Mouse (Mus musculus) CH12.LX (cell line): ENCODE measurements around the gene Has3.

ENCODE experiments used
- CTCF ChIP-seq, 2 experiments: IDR thresholded peaks in 1 of 2; conservative IDR thresholded peaks in 1 of 2; 2 replicates each; pipeline ENCODE4 v1.5.1; 2011 to 2012; ENCODE audit warnings: low read depth in 2 of 2, low read length in 2 of 2, improper control_type of control experiment in 1 of 2, inconsistent platforms in 1 of 2, mild to moderate bottlenecking in 1 of 2, moderate library complexity in 1 of 2
- EP300 ChIP-seq: IDR thresholded peaks from 2 replicates; pipeline ENCODE4 v1.6.1; 2011; ENCODE audit warnings: low read length, improper control_type of control experiment
- KAT2A ChIP-seq: IDR thresholded peaks from 2 replicates; pipeline ENCODE4 v1.6.1; 2012; ENCODE audit warnings: low read length, improper control_type of control experiment, inconsistent platforms; ENCODE audit not compliant: insufficient replicate concordance
- MAFK ChIP-seq: IDR thresholded peaks from 2 replicates; pipeline ENCODE4 v1.6.1; 2011; ENCODE audit warnings: low read length, improper control_type of control experiment; ENCODE audit not compliant: insufficient replicate concordance
- MAX ChIP-seq: IDR thresholded peaks from 2 replicates; pipeline ENCODE4 v1.6.1; 2011; ENCODE audit warnings: low read length, improper control_type of control experiment
- POLR2A ChIP-seq: IDR thresholded peaks from 2 replicates; pipeline ENCODE4 v1.6.1; 2011; ENCODE audit warnings: low read depth, mild to moderate bottlenecking, improper control_type of control experiment, low read length
- POLR2AphosphoS2 ChIP-seq: IDR thresholded peaks from 2 replicates; pipeline ENCODE4 v1.6.1; 2011; ENCODE audit warnings: low read depth, low read length, improper control_type of control experiment
- UBTF ChIP-seq: IDR thresholded peaks from 2 replicates; pipeline ENCODE4 v1.6.1; 2012; ENCODE audit warnings: low read depth, mild to moderate bottlenecking, inconsistent platforms, low read length, improper control_type of control experiment, moderate library complexity

GRCm38 (mm10) chr8:106908291-106908690 lies 38.2 kb downstream of the Has3 start:
- TF ChIP-seq CTCF (conservative IDR thresholded peaks at IDR 0.05 in 1 of 2, IDR thresholded peaks at IDR 0.05 in 1 of 2; ENCODE audit: low read depth in 2 of 2, low read length in 2 of 2) (no peak), KAT2A (no peak), MAX (no peak), MAFK (no peak), EP300 (no peak), UBTF (no peak), POLR2AphosphoS2 (no peak), POLR2A (no peak)
